Mouse (Mus musculus): ENCODE data around the gene Pde6b. TPM values are rescaled to one million over a fixed set of nuclear protein-coding genes. Genes with fewer than 3 reads are reported as not detected.

Gene Pde6b
- polyA plus RNA-seq, 1 experiment from 2014 or later = 0.23 TPM

DNA sequence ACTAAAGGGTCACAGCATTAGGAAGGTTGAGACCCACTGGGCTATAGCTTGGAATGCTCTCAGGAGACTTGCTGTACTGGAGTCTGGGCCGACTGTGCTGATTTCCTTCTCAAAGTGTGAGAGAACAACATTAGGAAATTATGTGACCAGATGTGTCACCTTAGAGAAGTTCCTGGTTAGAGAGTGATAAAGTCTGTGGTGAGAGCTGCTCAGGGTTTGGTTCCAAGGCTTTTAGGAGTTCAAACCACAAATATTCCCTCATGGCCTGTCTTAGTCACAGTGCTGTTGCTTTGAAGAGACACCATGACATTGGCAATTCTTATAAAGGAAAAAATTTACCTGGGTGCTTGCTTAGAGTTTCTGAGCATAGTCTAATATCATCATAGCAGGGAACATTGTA is 12.1 kb upstream of the Pde6b start:
- Histone ChIP-seq H3K27me3 (ENCODE audit: control insufficient read depth, insufficient read depth, low read length) (peaks cover 27% of the 10 kb centered on the region), H3K9ac (ENCODE audit: low read depth, low read length) (no peak overlapping the region), H3K9me3 (ENCODE audit: control insufficient read depth, low read length) (no peaks in the 10 kb centered on the region), H3K4me3 (ENCODE audit: low read length) (no peak overlapping the region), H3K4me1 (ENCODE audit: control insufficient read depth, insufficient read depth, low read length) (no peaks in the 10 kb centered on the region), H3K27ac (ENCODE audit: low read depth, low read length) (no peak overlapping the region), H3K4me2 (replicated peaks; ENCODE audit: low read depth, low read length) (no peak overlapping the region), H3K36me3 (ENCODE audit: control insufficient read depth, insufficient read depth, low read length) (no peaks in the 10 kb centered on the region)
- 70% methylated on average over 1 of the region's 1 CpGs for WGBS
- no peak for ATAC-seq (ENCODE audit: low FRiP score, low TSS enrichment)

DNA sequence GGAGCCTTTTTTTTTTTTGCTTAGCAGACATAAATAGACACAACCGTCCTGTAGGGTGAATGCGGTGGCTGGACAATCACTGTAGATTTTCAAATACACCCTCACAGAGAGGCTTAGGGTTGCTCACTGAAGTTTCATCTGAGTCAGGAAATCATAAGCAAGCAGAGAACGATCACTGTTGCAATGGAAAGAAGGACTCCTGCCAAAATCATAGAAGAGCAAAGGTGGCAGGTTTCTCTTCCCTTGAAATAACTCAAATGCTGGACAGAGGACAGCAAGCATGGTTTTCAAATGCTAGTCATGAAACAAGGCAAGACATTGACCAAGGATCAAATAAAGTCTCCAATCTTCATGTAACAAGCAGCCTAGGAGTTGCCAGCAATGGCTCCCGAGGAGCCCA is 9.8 kb upstream of the Pde6b start:
- Histone ChIP-seq H3K4me3 (ENCODE audit: low read length) (no peak overlapping the region), H3K4me2 (replicated peaks; ENCODE audit: low read depth, low read length) (no peak overlapping the region), H3K36me3 (ENCODE audit: control insufficient read depth, insufficient read depth, low read length) (no peaks in the 10 kb centered on the region), H3K4me1 (ENCODE audit: control insufficient read depth, insufficient read depth, low read length) (no peaks in the 10 kb centered on the region), H3K9me3 (ENCODE audit: control insufficient read depth, low read length) (no peaks in the 10 kb centered on the region), H3K27ac (ENCODE audit: low read depth, low read length) (no peak overlapping the region), H3K9ac (ENCODE audit: low read depth, low read length) (no peak overlapping the region), H3K27me3 (ENCODE audit: control insufficient read depth, insufficient read depth, low read length) (0 out of 2 replicates have a peak, but pooled peaks cover 11% of the 10 kb centered on the region)
- 85% methylated on average over 4 of the region's 4 CpGs for WGBS
- no peak for ATAC-seq (ENCODE audit: low FRiP score, low TSS enrichment)

DNA sequence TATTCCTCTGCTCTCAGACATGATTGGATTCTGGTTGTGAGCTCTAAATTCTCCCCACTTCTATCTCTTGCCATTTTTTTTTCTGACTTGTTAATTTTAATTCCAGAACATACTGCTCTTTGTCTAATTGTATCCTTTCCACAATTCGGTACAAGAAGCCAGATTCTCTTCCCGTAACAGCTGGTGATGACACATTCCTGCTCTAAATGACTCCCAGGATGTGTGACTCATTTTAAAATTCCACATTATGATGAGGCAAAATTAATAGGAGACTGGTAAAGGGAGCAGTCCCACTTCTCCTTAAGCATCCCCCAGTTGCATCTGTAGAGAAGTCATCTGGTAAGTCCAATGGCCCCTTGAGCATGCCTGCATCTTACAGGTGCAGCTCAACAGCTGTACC is 2.6 kb upstream of the Pde6b start:
- H3K4me1 ChIP-seq (ENCODE audit: control insufficient read depth, insufficient read depth, low read length) = no peaks in the 10 kb centered on the region
- no peak overlapping the region for H3K4me3 ChIP-seq (ENCODE audit: low read length)
- H3K36me3 ChIP-seq (ENCODE audit: control insufficient read depth, insufficient read depth, low read length) = no peaks in the 10 kb centered on the region
- no peak for ATAC-seq (ENCODE audit: low FRiP score, low TSS enrichment)
- no peak overlapping the region for H3K27ac ChIP-seq (ENCODE audit: low read depth, low read length)
- H3K9ac ChIP-seq (ENCODE audit: low read depth, low read length) = no peak overlapping the region
- no peaks in the 10 kb centered on the region for H3K9me3 ChIP-seq (ENCODE audit: control insufficient read depth, low read length)
- H3K4me2 ChIP-seq (replicated peaks; ENCODE audit: low read depth, low read length) = no peak overlapping the region
- 86% methylated on average over 2 of the region's 2 CpGs for WGBS
- H3K27me3 ChIP-seq (ENCODE audit: control insufficient read depth, insufficient read depth, low read length) = 0 out of 2 replicates have a peak, but pooled peaks cover 2% of the 10 kb centered on the region

DNA sequence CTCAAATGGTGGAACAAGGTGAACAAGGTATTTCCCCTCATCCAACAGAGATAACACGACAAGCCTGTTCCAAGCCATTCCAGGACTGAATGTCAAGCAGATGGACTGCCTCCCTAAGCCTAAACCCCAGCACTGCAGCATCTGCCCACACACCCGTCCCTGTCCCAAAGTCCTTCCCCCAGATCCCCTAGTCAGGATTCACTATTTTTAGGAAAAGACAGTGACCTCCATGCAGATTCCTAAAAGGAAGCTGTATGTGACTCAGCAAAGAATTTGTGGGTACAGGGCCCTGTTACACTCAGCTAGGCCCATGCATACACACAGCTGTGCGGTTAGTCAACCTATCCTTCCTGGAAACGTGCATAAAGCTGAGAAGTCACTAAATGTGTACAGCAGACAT is 1.7 kb upstream of the Pde6b start:
- Histone ChIP-seq H3K9ac (ENCODE audit: low read depth, low read length) (no peak overlapping the region), H3K27me3 (ENCODE audit: control insufficient read depth, insufficient read depth, low read length) (0 out of 2 replicates have a peak, but pooled peaks cover 2% of the 10 kb centered on the region), H3K9me3 (ENCODE audit: control insufficient read depth, low read length) (no peaks in the 10 kb centered on the region), H3K4me3 (ENCODE audit: low read length) (no peak overlapping the region), H3K36me3 (ENCODE audit: control insufficient read depth, insufficient read depth, low read length) (no peaks in the 10 kb centered on the region), H3K27ac (ENCODE audit: low read depth, low read length) (no peak overlapping the region), H3K4me2 (replicated peaks; ENCODE audit: low read depth, low read length) (no peak overlapping the region), H3K4me1 (ENCODE audit: control insufficient read depth, insufficient read depth, low read length) (no peaks in the 10 kb centered on the region)
- ATAC-seq (ENCODE audit: low FRiP score, low TSS enrichment) = no peak
- WGBS = 67% methylated on average over 4 of the region's 4 CpGs

DNA sequence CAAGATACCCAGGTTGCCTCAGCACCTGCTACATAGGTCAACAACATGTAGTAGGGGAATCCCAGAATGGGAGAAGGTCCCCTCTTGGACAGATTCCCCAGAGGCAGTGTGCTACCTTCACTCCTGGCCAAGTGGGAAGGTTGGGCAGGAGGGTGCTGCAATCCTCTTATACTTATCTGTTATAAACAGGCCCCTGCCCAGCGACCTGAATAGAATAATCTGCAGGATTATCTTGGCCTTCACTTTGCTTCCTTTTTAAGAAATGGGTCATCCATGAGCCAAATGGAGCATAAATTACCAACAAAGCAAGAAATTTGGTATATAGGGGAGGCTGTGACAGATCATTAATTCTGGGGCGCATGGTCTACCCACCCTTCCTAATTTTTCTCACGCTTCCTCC is 1.6 kb downstream of the Pde6b start:
- Histone ChIP-seq H3K27me3 (ENCODE audit: control insufficient read depth, insufficient read depth, low read length) (no peaks in the 10 kb centered on the region), H3K4me3 (ENCODE audit: low read length) (no peak overlapping the region), H3K4me1 (ENCODE audit: control insufficient read depth, insufficient read depth, low read length) (no peaks in the 10 kb centered on the region), H3K36me3 (ENCODE audit: control insufficient read depth, insufficient read depth, low read length) (no peaks in the 10 kb centered on the region), H3K4me2 (replicated peaks; ENCODE audit: low read depth, low read length) (no peak overlapping the region), H3K27ac (ENCODE audit: low read depth, low read length) (no peak overlapping the region), H3K9ac (ENCODE audit: low read depth, low read length) (no peak overlapping the region), H3K9me3 (ENCODE audit: control insufficient read depth, low read length) (no peaks in the 10 kb centered on the region)
- ATAC-seq (ENCODE audit: low FRiP score, low TSS enrichment) = no peak
- WGBS = 66% methylated on average over 3 of the region's 3 CpGs

DNA sequence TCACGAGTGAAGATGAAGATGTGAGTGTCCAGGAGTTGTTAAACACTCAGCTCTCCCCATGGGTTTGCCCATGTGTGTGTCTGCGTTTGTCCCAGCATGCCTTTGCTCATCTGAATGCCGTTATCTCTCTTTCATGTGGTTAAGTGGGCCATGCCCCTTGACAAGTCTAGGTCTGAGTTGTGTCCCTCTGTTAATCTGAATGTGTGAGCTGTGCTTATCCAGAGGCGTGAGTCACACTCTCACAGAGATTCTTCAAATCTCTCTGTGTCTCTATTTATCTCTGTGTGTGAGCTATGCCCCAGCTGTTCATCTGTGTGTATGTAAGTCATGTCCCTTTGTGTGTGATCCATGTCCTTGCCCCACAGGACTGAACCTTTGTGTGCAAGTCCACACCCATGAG is 15.3 kb downstream of the Pde6b start:
- no peak overlapping the region for H3K9ac ChIP-seq (ENCODE audit: low read depth, low read length)
- WGBS = 80% methylated on average over 4 of the region's 4 CpGs
- H3K36me3 ChIP-seq (ENCODE audit: control insufficient read depth, insufficient read depth, low read length) = no peaks in the 10 kb centered on the region
- ATAC-seq (ENCODE audit: low FRiP score, low TSS enrichment) = no peak
- H3K4me1 ChIP-seq (ENCODE audit: control insufficient read depth, insufficient read depth, low read length) = no peaks in the 10 kb centered on the region
- H3K9me3 ChIP-seq (ENCODE audit: control insufficient read depth, low read length) = no peaks in the 10 kb centered on the region
- no peak overlapping the region for H3K27ac ChIP-seq (ENCODE audit: low read depth, low read length)
- H3K4me3 ChIP-seq (ENCODE audit: low read length) = no peak overlapping the region
- H3K4me2 ChIP-seq (replicated peaks; ENCODE audit: low read depth, low read length) = no peak overlapping the region
- no peaks in the 10 kb centered on the region for H3K27me3 ChIP-seq (ENCODE audit: control insufficient read depth, insufficient read depth, low read length)

DNA sequence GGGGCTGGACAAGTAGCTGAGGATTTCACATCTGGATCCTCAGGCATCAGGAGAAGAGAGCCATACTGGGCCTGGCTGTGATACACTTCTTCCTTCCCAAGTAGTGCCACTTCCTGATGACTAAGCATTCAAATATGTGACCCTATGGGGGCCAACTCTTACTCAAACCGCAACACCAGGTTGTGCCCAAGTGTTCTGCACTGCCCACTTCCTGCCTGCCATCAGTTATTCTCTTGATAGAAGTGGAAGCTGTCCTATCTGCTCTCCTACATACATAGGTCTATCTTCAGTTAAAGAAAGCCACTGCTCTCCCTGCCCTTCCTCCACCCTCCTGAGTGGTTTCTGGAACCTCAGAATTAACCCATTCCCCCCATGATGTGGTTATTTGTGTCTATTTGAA is 17.3 kb downstream of the Pde6b start:
- no peak for ATAC-seq (ENCODE audit: low FRiP score, low TSS enrichment)
- H3K27ac ChIP-seq (ENCODE audit: low read depth, low read length) = no peak overlapping the region
- WGBS = 67% methylated on average over 1 of the region's 1 CpGs

DNA sequence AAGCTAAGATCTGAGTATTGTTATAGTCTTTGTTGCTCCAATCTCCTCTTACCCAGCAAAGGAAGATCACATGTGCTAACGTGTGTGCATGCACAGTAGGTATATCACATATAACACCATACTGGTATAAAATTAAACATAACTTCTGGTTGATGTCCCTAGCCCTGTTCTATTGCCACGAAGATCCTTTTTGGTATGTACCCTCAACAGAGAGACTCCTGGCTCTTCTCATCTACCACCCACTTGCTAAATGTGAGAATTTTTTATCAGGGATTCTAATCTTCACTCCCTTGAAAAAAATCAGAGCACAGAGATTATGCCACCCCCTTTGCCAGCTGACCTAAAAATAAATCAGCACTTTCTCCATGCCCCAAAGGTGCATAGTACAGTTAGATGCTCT is 18.8 kb downstream of the Pde6b start:
- no peak overlapping the region for H3K4me2 ChIP-seq (replicated peaks; ENCODE audit: low read depth, low read length)
- WGBS = 73% methylated on average over 2 of the region's 2 CpGs
- no peak for ATAC-seq (ENCODE audit: low FRiP score, low TSS enrichment)

More for the DNA sequence above, 17.3 kb downstream of the Pde6b start:
- Histone ChIP-seq H3K4me3 (ENCODE audit: low read length) (no peak overlapping the region), H3K9me3 (ENCODE audit: control insufficient read depth, low read length) (no peaks in the 10 kb centered on the region), H3K27me3 (ENCODE audit: control insufficient read depth, insufficient read depth, low read length) (no peaks in the 10 kb centered on the region; the same call in 1 of the 2 replicates), H3K9ac (ENCODE audit: low read depth, low read length) (no peak overlapping the region), H3K4me1 (ENCODE audit: control insufficient read depth, insufficient read depth, low read length) (no peaks in the 10 kb centered on the region), H3K4me2 (replicated peaks; ENCODE audit: low read depth, low read length) (no peak overlapping the region), H3K36me3 (ENCODE audit: control insufficient read depth, insufficient read depth, low read length) (no peaks in the 10 kb centered on the region)

DNA sequence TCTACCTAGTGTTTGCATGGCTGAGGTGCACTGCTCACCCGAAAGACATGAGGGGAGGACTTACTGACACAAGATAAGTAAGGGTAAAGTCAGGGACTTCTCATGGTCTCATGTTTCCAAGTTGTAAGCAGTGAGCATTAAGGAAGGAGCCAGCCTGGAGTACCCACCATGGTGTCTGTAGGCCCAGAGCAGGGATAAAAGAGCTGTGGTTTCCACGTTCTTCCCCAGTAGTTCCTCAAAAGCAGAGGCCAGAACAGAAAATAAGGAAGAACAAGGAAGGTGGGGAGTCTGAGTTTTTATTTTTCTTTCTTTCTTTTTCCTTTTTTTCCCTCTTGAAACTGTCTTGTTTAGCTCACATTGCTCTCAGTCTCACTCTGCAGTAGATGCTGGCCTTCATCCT is 26.5 kb downstream of the Pde6b start:
- no peak overlapping the region for H3K4me3 ChIP-seq (ENCODE audit: low read length)
- WGBS = 61% methylated on average over 2 of the region's 2 CpGs
- no peaks in the 10 kb centered on the region for H3K9me3 ChIP-seq (ENCODE audit: control insufficient read depth, low read length)
- no peaks in the 10 kb centered on the region for H3K36me3 ChIP-seq (ENCODE audit: control insufficient read depth, insufficient read depth, low read length)
- no peak overlapping the region for H3K27ac ChIP-seq (ENCODE audit: low read depth, low read length)
- no peak overlapping the region for H3K9ac ChIP-seq (ENCODE audit: low read depth, low read length)
- no peaks in the 10 kb centered on the region; the same call in 1 of the 2 replicates for H3K27me3 ChIP-seq (ENCODE audit: control insufficient read depth, insufficient read depth, low read length)
- no peaks in the 10 kb centered on the region for H3K4me1 ChIP-seq (ENCODE audit: control insufficient read depth, insufficient read depth, low read length)
- H3K4me2 ChIP-seq (replicated peaks; ENCODE audit: low read depth, low read length) = no peak overlapping the region
- ATAC-seq (ENCODE audit: low FRiP score, low TSS enrichment) = no peak

More for the DNA sequence above, 18.8 kb downstream of the Pde6b start:
- no peaks in the 10 kb centered on the region for H3K36me3 ChIP-seq (ENCODE audit: control insufficient read depth, insufficient read depth, low read length)
- no peak overlapping the region for H3K4me3 ChIP-seq (ENCODE audit: low read length)
- H3K9ac ChIP-seq (ENCODE audit: low read depth, low read length) = no peak overlapping the region
- H3K27ac ChIP-seq (ENCODE audit: low read depth, low read length) = no peak overlapping the region
- no peaks in the 10 kb centered on the region for H3K4me1 ChIP-seq (ENCODE audit: control insufficient read depth, insufficient read depth, low read length)
- H3K9me3 ChIP-seq (ENCODE audit: control insufficient read depth, low read length) = no peaks in the 10 kb centered on the region
- no peaks in the 10 kb centered on the region; the same call in 1 of the 2 replicates for H3K27me3 ChIP-seq (ENCODE audit: control insufficient read depth, insufficient read depth, low read length)
